Mouse (Mus musculus) layer of hippocampus, adult 6 months (tissue): Measurements from ENCODE around the gene Taf1a. TPM values are rescaled to one million over a fixed set of nuclear protein-coding genes. Genes with fewer than 3 reads are reported as not detected.

Source experiments
- long read RNA-seq, 2 experiments: library from polyadenylated mRNA; unstranded; transcript quantifications; one replicate each; pipeline ENCODE4 v2.0.0; 2019 to 2020
- polyA plus RNA-seq: library from polyadenylated mRNA; unstranded; fragments of <200 nt; fragmentation: Nextera tagmentation; gene quantifications from 2 replicates; pipeline ENCODE4 v1.2.3, GENCODE M21; 2021

The Taf1a gene
- polyA plus RNA-seq: 8.3 and 8.6 TPM in 2 replicates
- long read RNA-seq, experiment 1, partial matches to known transcripts: 0 of 1 reads
- long read RNA-seq, experiment 1, other reads (novel, unspliced or antisense): 1 of 1 reads
- long read RNA-seq, experiment 2, partial matches to known transcripts: 1 of 3 reads
- long read RNA-seq, experiment 2, other reads (novel, unspliced or antisense): 2 of 3 reads

GRCm38 (mm10) chr1:183388426-183389406 is at the start of gene Taf1a:
TSS of gene Taf1a (plus strand) at chr1:183388981.

DNA sequence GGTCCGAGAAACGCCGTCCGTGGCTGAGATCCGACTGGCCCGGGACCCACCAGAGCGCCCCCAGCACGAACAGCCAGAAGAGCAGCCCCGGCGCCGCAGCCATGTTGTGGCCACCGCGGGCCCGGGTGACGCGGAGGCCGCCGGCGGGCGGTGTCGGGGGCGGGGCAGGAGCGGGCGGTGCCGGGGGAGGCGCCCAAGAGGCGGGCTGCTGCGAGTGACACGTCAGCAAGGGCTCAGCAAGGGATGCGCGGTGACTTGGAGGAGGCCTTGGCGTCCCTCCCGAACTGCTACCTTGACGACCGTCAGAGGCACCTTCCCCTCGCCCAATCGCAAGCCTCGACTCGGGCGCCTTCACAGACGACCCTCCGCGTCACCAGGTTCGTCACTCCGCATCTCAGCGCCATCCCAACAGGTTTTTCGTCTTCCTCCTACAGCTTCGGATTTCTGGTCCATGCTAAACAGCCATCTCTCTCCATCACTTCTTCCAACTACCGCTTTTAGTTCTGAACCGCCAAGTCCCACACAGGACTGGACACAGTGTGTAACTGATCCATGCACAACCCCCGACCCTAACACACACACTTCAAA is 19.3 kb upstream of the Taf1a start, which contains the start of gene Mia3:
Mia3 (minus strand) TSS at position 127 of the 588 bp plus-strand sequence.

DNA sequence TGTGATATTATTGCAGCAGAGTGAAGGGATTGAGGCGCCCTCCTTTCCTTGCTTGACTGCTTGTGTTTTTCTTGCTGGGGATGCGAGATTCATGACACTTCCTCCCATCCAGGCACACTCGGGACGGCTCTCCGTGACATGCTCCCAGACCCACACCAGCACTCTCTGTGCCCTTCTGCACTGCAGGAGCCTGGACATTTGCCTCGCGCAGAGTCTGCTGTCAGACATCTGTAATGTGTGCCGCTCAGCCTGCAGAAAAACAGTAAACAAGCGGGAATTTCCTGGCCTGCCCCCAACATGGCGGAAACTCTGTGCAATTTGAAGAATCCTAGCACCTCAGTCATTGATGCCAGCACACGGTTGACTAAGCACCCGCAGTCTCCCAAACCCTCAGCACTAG is 29.1 kb downstream of the Taf1a start, which contains the start of gene Hhipl2:
Hhipl2 (plus strand) TSS at position 343 of the 400 bp plus-strand sequence.

Other genes with a start within 250 kb of the Taf1a start
- 3.9 and 5.1 TPM in 2 replicates for gene Disp1, start 167.5 kb upstream of the Taf1a start, polyA plus RNA-seq
- 6.5 and 7.4 TPM in 2 replicates for gene Aida, start 92.4 kb upstream of the Taf1a start, polyA plus RNA-seq
- gene Brox, start 91.7 kb upstream of the Taf1a start, polyA plus RNA-seq: 27.9 and 29.7 TPM in 2 replicates
- 45.4 and 50.5 TPM in 2 replicates for gene Mia3, start 19.4 kb upstream of the Taf1a start, polyA plus RNA-seq
- gene Hhipl2, start 29.2 kb downstream of the Taf1a start, polyA plus RNA-seq: not detected in 2 replicates